Mouse (Mus musculus) cerebellum, adult 9-10 months (tissue): ENCODE data around the gene Vmn2r95.
"Not testable (repeated sequence)": the region's sequence is repeated elsewhere in the genome, so short reads cannot be mapped to it uniquely, and the experiment has no call there.

ENCODE experiments used
- DNase-seq: peaks from one replicate; pipeline ENCODE4 v3.0.0; 2022

Vmn2r95 gene

GRCm38 (mm10) chr17:18423778-18424177 is at the start of gene Vmn2r95:
Gene Vmn2r95, plus strand, starts transcription at chr17:18424078.
- no peak for DNase-seq

DNA sequence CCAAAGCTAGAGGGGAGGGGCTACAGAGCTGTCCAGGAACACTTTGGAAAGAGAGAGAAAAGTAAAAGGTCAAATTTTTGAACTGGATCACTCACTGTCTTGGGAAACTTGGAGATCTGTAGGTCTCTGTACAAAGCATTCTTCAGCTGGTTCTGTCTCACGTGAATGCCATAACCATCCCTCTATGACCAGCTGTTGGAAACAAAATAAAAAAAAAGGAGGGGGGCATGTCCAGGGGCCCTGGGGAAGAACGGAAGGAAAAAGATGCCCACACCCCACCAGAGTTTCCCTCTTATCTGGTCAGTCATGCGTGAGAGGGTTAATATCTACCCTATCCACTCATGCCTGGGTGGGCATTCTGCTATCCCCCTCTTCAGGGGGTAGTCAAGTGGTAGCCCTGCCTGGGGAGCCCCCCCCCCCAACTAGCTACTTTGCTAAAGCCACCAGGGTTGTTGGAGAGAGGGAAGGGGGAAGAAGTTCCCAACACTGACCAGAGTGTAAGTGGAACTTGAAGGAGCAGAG is 31.8 kb downstream of the Vmn2r95 start:
- DNase-seq, result no peak

GRCm38 (mm10) chr17:18458126-18458634 is 34.3 kb downstream of the Vmn2r95 start:
- not testable (repeated sequence) for DNase-seq

DNA sequence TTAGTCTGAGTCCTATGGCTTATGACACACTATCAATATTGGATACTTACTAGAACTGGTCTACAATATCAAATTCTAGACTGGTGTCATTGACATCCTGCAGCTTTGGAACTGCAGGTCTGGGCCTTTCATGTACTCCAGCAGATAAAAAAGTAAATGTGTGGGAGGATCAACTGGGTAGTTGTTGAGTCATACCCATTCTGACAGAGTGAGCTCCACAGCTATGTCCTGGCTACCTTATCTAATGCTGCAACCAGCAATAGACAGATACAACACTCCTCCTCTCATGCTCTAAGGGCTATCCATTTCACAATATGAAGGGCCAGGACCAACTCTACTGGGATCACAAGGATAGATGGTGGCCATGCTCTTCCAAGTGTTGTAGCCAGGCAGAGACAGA is 38.8 kb downstream of the Vmn2r95 start:
- no peak for DNase-seq

DNA sequence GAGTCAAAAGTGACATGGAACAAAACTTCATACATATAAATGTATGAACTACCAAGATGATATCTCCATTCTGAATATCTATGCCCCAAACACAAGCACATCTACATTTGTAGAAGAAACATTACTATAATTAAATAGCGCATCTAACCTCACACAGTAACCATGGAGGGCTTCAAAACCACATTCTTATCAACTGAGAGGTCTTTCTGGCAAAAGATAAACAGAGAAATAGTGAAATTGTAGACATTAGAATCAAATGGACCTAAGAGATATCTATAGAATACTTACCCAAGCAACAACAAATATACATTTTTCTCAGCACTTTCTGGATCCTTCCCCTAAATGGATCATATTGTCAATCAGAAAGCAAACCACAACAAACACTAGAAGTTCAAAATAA is 56.0 kb downstream of the Vmn2r95 start:
- DNase-seq, result no peak
